Mouse (Mus musculus): Measurements from ENCODE around the gene Gna13.

DNA sequence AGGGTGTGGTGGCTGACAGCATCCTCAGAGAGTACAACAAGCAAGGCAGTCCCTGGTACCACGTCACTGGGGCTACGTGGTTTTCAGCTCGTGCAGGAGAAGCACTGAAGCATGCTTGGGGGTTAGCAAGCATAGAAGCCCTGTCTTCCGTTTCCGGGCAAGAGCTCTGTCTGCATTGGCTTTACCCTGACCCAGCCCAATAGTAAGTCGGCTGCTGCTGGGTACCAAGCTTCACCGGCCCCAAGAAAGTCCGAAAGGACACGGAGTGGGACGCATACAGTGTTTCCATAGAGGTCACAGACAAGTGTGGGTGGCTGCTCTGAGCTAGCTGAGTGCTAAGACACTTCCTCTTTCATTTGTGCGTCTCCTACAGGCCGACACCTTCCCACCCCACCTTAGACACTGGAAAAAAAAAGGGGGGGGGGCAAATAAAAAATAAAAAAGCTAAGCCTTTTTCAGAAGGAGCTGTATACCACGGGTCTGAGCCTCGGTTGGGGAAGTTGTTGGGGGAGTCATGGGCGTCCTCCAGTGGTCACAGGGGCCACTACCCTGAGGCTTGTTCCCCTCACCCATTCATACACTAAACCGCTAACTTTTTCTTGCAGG lies 57.4 kb downstream of the Gna13 start:
- TF ChIP-seq GATA1 (IDR thresholded peaks at IDR 0.05; ENCODE audit: low read length) (no peak), TAL1 (IDR thresholded peaks at IDR 0.05; ENCODE audit: low read length) (no peak)
